Mouse (Mus musculus): ENCODE measurements around the gene Rhbdl1. TPM values are rescaled to one million over a fixed set of nuclear protein-coding genes. Genes with fewer than 3 reads are reported as not detected.
A peak's percentile ranks its signal among the peaks of the same experiment; 100 is the strongest.

Gene Rhbdl1
- total RNA-seq, 1 experiment: 1.1 TPM

DNA sequence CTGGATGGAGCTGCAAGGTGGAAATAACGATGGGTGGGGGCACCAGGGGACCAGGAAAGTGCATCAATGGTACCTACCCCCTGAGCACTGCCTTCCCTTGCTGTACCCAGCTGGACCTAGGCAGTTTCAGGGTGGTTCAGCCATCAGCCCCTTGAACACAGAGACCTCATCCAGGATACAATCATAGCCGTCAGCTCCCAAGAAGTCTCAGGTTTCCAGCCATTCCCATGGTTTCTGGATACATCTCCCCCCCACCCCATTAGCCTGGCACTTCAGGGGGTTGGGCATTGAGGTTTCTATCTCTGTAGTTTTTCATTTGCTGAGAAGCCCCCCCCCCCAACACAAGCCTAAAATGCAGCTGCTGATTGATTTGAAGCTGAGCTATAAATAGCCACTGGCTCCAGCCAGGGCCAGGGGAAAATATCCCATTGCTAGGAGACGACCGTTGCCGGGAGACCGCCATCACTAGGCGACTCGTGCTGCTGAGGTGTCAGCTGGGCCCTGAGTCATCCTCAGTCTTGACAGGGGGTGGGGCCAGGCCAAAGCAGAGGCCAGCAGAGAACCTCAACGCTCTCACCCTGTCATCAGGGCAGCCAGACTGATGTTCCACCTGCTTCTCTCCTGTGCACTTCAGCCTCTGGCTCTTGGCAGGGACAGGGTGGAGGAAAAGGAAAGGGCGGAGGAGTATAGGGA lies 34.1 kb downstream of the Rhbdl1 start:
- DNase-seq (ENCODE audit: low read depth, low spot score): no peak
- Histone ChIP-seq H3K27ac (ENCODE audit: insufficient read depth, low read depth, low read length, poor library complexity, severe bottlenecking) (no peak overlapping the region), H3K9ac (ENCODE audit: insufficient read depth, low read depth, low read length, poor library complexity, severe bottlenecking) (no peak overlapping the region), H3K36me3 (ENCODE audit: control insufficient read depth, insufficient read depth, low read length, poor library complexity, severe bottlenecking) (no peaks in the 10 kb centered on the region), H3K4me3 (ENCODE audit: insufficient read depth in 1 of 2, low read depth in 1 of 2, low read length in 2 of 2, poor library complexity in 1 of 2, severe bottlenecking in 1 of 2) (no peak overlapping the region), H3K9me3 (ENCODE audit: control insufficient read depth, insufficient read depth, low read depth, low read length) (no peaks in the 10 kb centered on the region), H3K4me1 (ENCODE audit: control insufficient read depth in 2 of 2, insufficient read depth in 2 of 2, low read length in 2 of 2, poor library complexity in 1 of 2) (peaks cover 0 to 3% of the 10 kb centered on the region in 2 experiments; a peak in 1 of 4 replicates)
- no peak for TF ChIP-seq ZNF384 (IDR thresholded peaks at IDR 0.05; ENCODE audit: low read depth, low read length)
- no peak for TF ChIP-seq HCFC1 (IDR thresholded peaks at IDR 0.05; ENCODE audit: borderline replicate concordance, insufficient read depth, low read length)
- TF ChIP-seq CHD2 (IDR thresholded peaks at IDR 0.05; ENCODE audit: low read depth, low read length): no peak
- TF ChIP-seq ZC3H11A (IDR thresholded peaks at IDR 0.05; ENCODE audit: borderline replicate concordance, low read depth, low read length): no peak
- no peak for TF ChIP-seq MAFK (IDR thresholded peaks at IDR 0.05; ENCODE audit: insufficient read depth, low read depth, low read length)
- in situ Hi-C loops (cut with MboI; ENCODE audit: low sequenced_read_pairs in 2 of 2, unreplicated experiment in 2 of 2): no loop called here

DNA sequence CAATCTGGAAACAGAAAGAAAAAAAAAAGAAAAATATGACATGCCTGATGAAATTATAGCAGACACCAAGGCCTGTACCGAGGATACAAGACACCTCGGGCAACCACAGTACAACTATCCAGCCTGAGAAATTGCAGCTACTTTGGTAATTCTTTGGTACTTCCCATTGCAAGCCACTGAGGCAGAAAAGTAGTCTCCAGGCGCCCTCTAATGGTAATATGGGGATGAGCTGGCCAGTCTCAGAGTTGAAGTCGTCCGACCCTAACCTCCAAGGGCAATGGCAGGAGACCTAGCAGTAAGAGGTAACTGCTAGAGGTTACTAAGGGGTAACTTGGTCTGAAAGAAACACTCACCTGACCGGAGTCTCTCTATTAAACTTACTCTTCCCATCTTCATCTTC lies 36.1 kb downstream of the Rhbdl1 start:
- peak; percentile 97 for TF ChIP-seq ZC3H11A (IDR thresholded peaks at IDR 0.05; ENCODE audit: borderline replicate concordance, low read depth, low read length)
- TF ChIP-seq CHD2 (IDR thresholded peaks at IDR 0.05; ENCODE audit: low read depth, low read length): no peak

DNA sequence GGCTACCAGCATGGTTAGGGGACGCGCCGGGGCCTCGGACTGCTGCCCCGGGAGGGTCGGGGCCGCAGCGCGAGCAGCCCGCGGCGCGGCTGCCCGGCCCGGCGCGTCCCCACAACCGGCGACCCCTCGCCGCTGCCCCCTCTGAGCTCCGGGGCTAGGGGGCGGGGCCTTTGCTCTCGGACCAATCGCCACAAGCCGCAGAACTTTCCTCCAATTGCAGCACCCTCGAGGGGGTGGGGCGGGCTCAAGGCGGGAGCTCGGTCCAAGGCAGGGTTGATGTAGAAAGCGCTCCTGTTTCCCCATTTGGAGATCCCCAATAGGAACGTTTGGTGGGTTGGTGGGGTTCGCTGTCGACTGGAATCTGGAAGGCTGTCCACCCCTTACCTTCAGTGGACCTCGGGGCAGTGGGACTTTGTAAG lies 40.1 kb downstream of the Rhbdl1 start, which contains the start of gene Metrn:
Metrn (minus strand) TSS at position 186 of the 419 bp plus-strand sequence.
- Histone ChIP-seq H3K9ac (ENCODE audit: insufficient read depth, low read depth, low read length, poor library complexity, severe bottlenecking) (peak within 1 kb of the TSS; percentile 60), H3K4me1 (ENCODE audit: control insufficient read depth in 2 of 2, insufficient read depth in 2 of 2, low read length in 2 of 2, poor library complexity in 1 of 2) (peaks cover 3 to 7% of the 10 kb centered on the region in 2 experiments; a peak in 2 of 4 replicates)
- TF ChIP-seq ZNF384 (IDR thresholded peaks at IDR 0.05; ENCODE audit: low read depth, low read length) (no peak), MAFK (IDR thresholded peaks at IDR 0.05; ENCODE audit: insufficient read depth, low read depth, low read length) (no peak), CHD2 (IDR thresholded peaks at IDR 0.05; ENCODE audit: low read depth, low read length) (no peak), HCFC1 (IDR thresholded peaks at IDR 0.05; ENCODE audit: borderline replicate concordance, insufficient read depth, low read length) (no peak), ZC3H11A (IDR thresholded peaks at IDR 0.05; ENCODE audit: borderline replicate concordance, low read depth, low read length) (no peak)

More for the DNA sequence above, 36.1 kb downstream of the Rhbdl1 start:
- in situ Hi-C loops (cut with MboI; ENCODE audit: low sequenced_read_pairs in 2 of 2, unreplicated experiment in 2 of 2): no loop called here
- Histone ChIP-seq H3K9ac (ENCODE audit: insufficient read depth, low read depth, low read length, poor library complexity, severe bottlenecking) (no peak overlapping the region), H3K9me3 (ENCODE audit: control insufficient read depth, insufficient read depth, low read depth, low read length) (no peaks in the 10 kb centered on the region), H3K36me3 (ENCODE audit: control insufficient read depth, insufficient read depth, low read length, poor library complexity, severe bottlenecking) (no peaks in the 10 kb centered on the region), H3K27ac (ENCODE audit: insufficient read depth, low read depth, low read length, poor library complexity, severe bottlenecking) (no peak overlapping the region), H3K4me3 (ENCODE audit: insufficient read depth in 1 of 2, low read depth in 1 of 2, low read length in 2 of 2, poor library complexity in 1 of 2, severe bottlenecking in 1 of 2) (no peak overlapping the region), H3K4me1 (ENCODE audit: control insufficient read depth in 2 of 2, insufficient read depth in 2 of 2, low read length in 2 of 2, poor library complexity in 1 of 2) (peaks cover 3% of the 10 kb centered on the region in 2 experiments; a peak in 2 of 4 replicates)
- DNase-seq (ENCODE audit: low read depth, low spot score): no peak

GRCm38 (mm10) chr17:25796211-25796771 lies 40.8 kb downstream of the Rhbdl1 start:
- H3K4me3 ChIP-seq (ENCODE audit: insufficient read depth in 1 of 2, low read depth in 1 of 2, low read length in 2 of 2, poor library complexity in 1 of 2, severe bottlenecking in 1 of 2): peak overlapping the region; percentile 68 to 76
- no peaks in the 10 kb centered on the region for H3K9me3 ChIP-seq (ENCODE audit: control insufficient read depth, insufficient read depth, low read depth, low read length)
- H3K4me1 ChIP-seq (ENCODE audit: control insufficient read depth in 2 of 2, insufficient read depth in 2 of 2, low read length in 2 of 2, poor library complexity in 1 of 2): peaks cover 3 to 9% of the 10 kb centered on the region in 2 experiments; a peak in 2 of 4 replicates
- DNase-seq (ENCODE audit: low read depth, low spot score): no peak
- TF ChIP-seq HCFC1 (IDR thresholded peaks at IDR 0.05; ENCODE audit: borderline replicate concordance, insufficient read depth, low read length) (no peak), MAFK (IDR thresholded peaks at IDR 0.05; ENCODE audit: insufficient read depth, low read depth, low read length) (no peak), ZC3H11A (IDR thresholded peaks at IDR 0.05; ENCODE audit: borderline replicate concordance, low read depth, low read length) (no peak), ZNF384 (IDR thresholded peaks at IDR 0.05; ENCODE audit: low read depth, low read length) (no peak), CHD2 (IDR thresholded peaks at IDR 0.05; ENCODE audit: low read depth, low read length) (no peak)
- no peak overlapping the region for H3K27ac ChIP-seq (ENCODE audit: insufficient read depth, low read depth, low read length, poor library complexity, severe bottlenecking)
- in situ Hi-C loops (cut with MboI; ENCODE audit: low sequenced_read_pairs in 2 of 2, unreplicated experiment in 2 of 2): no loop called here
- H3K9ac ChIP-seq (ENCODE audit: insufficient read depth, low read depth, low read length, poor library complexity, severe bottlenecking): peak overlapping the region; percentile 60
- peaks cover 4% of the 10 kb centered on the region; the same call in 1 of the 2 replicates for H3K36me3 ChIP-seq (ENCODE audit: control insufficient read depth, insufficient read depth, low read length, poor library complexity, severe bottlenecking)

More for the DNA sequence above, 40.1 kb downstream of the Rhbdl1 start, which contains the start of gene Metrn:
- DNase-seq (ENCODE audit: low read depth, low spot score): no peak
- in situ Hi-C loops (cut with MboI; ENCODE audit: low sequenced_read_pairs in 2 of 2, unreplicated experiment in 2 of 2): no loop called here
- Histone ChIP-seq H3K4me3 (ENCODE audit: insufficient read depth in 1 of 2, low read depth in 1 of 2, low read length in 2 of 2, poor library complexity in 1 of 2, severe bottlenecking in 1 of 2) (peak within 1 kb of the TSS; percentile 68 to 76), H3K36me3 (ENCODE audit: control insufficient read depth, insufficient read depth, low read length, poor library complexity, severe bottlenecking) (peaks cover 4% of the 10 kb centered on the region; the same call in 1 of the 2 replicates), H3K27ac (ENCODE audit: insufficient read depth, low read depth, low read length, poor library complexity, severe bottlenecking) (no peak within 1 kb of the TSS), H3K9me3 (ENCODE audit: control insufficient read depth, insufficient read depth, low read depth, low read length) (no peaks in the 10 kb centered on the region)

All from ES-E14 (cell line).